ENCODE assay signal across 1 mouse cellular context in the genomic region with DNA sequence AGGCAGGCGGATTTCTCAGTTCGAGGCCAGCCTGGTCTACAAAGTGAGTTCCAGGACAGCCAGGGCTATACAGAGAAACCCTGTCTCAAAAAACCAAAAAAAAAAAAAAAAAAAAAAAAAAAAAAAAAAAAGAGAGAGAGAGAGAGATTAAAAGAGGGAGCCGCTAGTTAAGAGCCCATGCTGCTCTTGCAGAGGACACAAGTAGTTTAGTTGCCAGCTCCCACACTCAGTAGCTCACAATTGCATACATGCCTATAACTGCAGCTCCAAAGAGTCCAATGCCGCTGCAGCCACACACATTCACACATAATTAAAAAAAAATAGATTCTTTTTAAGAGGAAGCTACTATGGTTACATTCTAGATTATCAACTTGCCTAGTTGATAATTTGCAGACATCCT.
A peak's percentile ranks its signal among the peaks of the same experiment; 100 is the strongest.
TF ChIP-seq lines count a peak whose summit lies in the region.

No protein-coding gene starts in this region.

TF ChIP-seq in MEL, 35 proteins besides CTCF, POLR2A, EP300 and RAD21:
- TF ChIP-seq GATA1 (IDR thresholded peaks at IDR 0.05; ENCODE audit: low read depth, low read length) = 0 out of 2 replicates have a peak, but pooled peaks have one; percentile 34
- TF ChIP-seq RCOR1 (IDR thresholded peaks at IDR 0.05; ENCODE audit: low read depth, low read length) = 0 out of 2 replicates have a peak, but pooled peaks have one; percentile 20
- TF ChIP-seq ZNF384 (IDR thresholded peaks at IDR 0.05; ENCODE audit: low read depth, low read length) = peak; percentile 78
- TF ChIP-seq ETS1 (IDR thresholded peaks at IDR 0.05; ENCODE audit: low read depth, low read length) = peak; percentile 18; the same call in 1 of the 2 replicates
TF ChIP-seq in MEL: peak in this region for 4; not testable (repeated sequence) for 31.
